Mouse (Mus musculus) lung, embryonic 16.5 days (tissue): ENCODE data around the gene Zmym4. TPM values are rescaled to one million over a fixed set of nuclear protein-coding genes. Genes with fewer than 3 reads are reported as not detected.

Experiments used
- ATAC-seq: fragments of 200-750 bp; cut with Nextera tagmentation; 2 replicates; pipeline ENCODE4 v1.8.0; 2017; ENCODE audit warnings: low read depth, mild to moderate bottlenecking, moderate library complexity
- H3K27ac ChIP-seq: fragments of 300-500 bp; sonication (generic); 2 replicates; pipeline ENCODE4 v1.5.1; 2014; ENCODE audit warnings: mild to moderate bottlenecking, control low read depth, low read length
- H3K27me3 ChIP-seq: fragments of 300-500 bp; sonication (generic); 2 replicates; pipeline ENCODE4 v1.6.1; 2014; ENCODE audit warnings: low read depth, low read length, mixed read lengths; ENCODE audit not compliant: control insufficient read depth, insufficient read depth
- H3K36me3 ChIP-seq: fragments of 300-500 bp; sonication (generic); 2 replicates; pipeline ENCODE4 v1.6.1; 2014; ENCODE audit warnings: low read length; ENCODE audit not compliant: control insufficient read depth, insufficient read depth
- H3K4me1 ChIP-seq: fragments of 300-500 bp; sonication (generic); replicated peaks from 2 replicates; pipeline ENCODE4 v1.6.1; 2014; ENCODE audit warnings: low read length, mixed read lengths; ENCODE audit not compliant: control insufficient read depth, insufficient read depth
- H3K4me2 ChIP-seq: fragments of 300-500 bp; sonication (generic); 2 replicates; pipeline ENCODE4 v1.6.1; 2014; ENCODE audit warnings: low read depth, low read length, control low read depth
- H3K4me3 ChIP-seq: fragments of 300-500 bp; sonication (generic); 2 replicates; pipeline ENCODE4 v1.5.1; 2014; ENCODE audit warnings: mild to moderate bottlenecking, low read length, control low read depth
- H3K9ac ChIP-seq: fragments of 300-500 bp; sonication (generic); 2 replicates; pipeline ENCODE4 v1.6.1; 2014; ENCODE audit warnings: low read length, control low read depth
- H3K9me3 ChIP-seq: fragments of 300-500 bp; sonication (generic); 2 replicates; pipeline ENCODE4 v1.6.1; 2016; ENCODE audit warnings: low read length; ENCODE audit not compliant: control insufficient read depth
- WGBS: fragments of 180-500 bp; shearing (Covaris S2); extraction: QIAGEN DNeasy Blood & Tissue Kit; methylation state at CpG from one replicate; pipeline ENCODE4 v1.1.7; 2014; 5-methylcytosine and 5-hydroxymethylcytosine counted together
- polyA plus RNA-seq: library from polyadenylated mRNA; unstranded; fragments of >200 nt; fragmentation: Nextera tagmentation; extraction: Ambion mirVana; gene quantifications from 2 replicates; pipeline ENCODE4 v1.2.1, GENCODE M21; 2015

Zmym4 gene
- polyA plus RNA-seq, 1 experiment from 2014 or later, result 16.4 TPM

GRCm38 (mm10) chr4:126879560-126880275, 88.2 kb downstream of the Zmym4 start:
- WGBS, result 87% methylated on average over 5 of the region's 5 CpGs
- ATAC-seq, result no peak
- no peaks in the 10 kb centered on the region for H3K9me3 ChIP-seq
- peaks cover 19% of the 10 kb centered on the region for H3K36me3 ChIP-seq
- H3K27me3 ChIP-seq, result no peaks in the 10 kb centered on the region
- no peaks in the 10 kb centered on the region for H3K4me1 ChIP-seq
- no peak overlapping the region for H3K4me3 ChIP-seq
- no peak overlapping the region for H3K9ac ChIP-seq
- no peak overlapping the region for H3K4me2 ChIP-seq
- no peak overlapping the region for H3K27ac ChIP-seq

GRCm38 (mm10) chr4:126872717-126873116, 95.2 kb downstream of the Zmym4 start:
- 52% methylated on average over 7 of the region's 7 CpGs for WGBS
- Histone ChIP-seq H3K27ac (no peak overlapping the region), H3K9ac (no peak overlapping the region), H3K4me3 (no peak overlapping the region), H3K9me3 (no peaks in the 10 kb centered on the region), H3K36me3 (peaks cover 7% of the 10 kb centered on the region; the same call in 1 of the 2 replicates), H3K4me1 (no peaks in the 10 kb centered on the region), H3K27me3 (no peaks in the 10 kb centered on the region), H3K4me2 (no peak overlapping the region)
- ATAC-seq, result 0 out of 2 replicates have a peak, but pooled peaks have one; percentile 23

- 77% methylated on average over 12 of the region's 12 CpGs for WGBS
- H3K36me3 ChIP-seq, result peaks cover 23% of the 10 kb centered on the region
- no peaks in the 10 kb centered on the region for H3K9me3 ChIP-seq
- ATAC-seq, result no peak
- no peak overlapping the region for H3K9ac ChIP-seq
- no peak overlapping the region for H3K27ac ChIP-seq
- no peaks in the 10 kb centered on the region for H3K4me1 ChIP-seq
- H3K4me2 ChIP-seq, result no peak overlapping the region
- H3K4me3 ChIP-seq, result no peak overlapping the region
- H3K27me3 ChIP-seq, result no peaks in the 10 kb centered on the region
Measured at GRCm38 (mm10) chr4:126868699-126869098, 99.2 kb downstream of the Zmym4 start.

- H3K4me2 ChIP-seq, result no peak overlapping the region
Measured at GRCm38 (mm10) chr4:126861514-126862266, 106.2 kb downstream of the Zmym4 start.

GRCm38 (mm10) chr4:126860268-126860986, 107.5 kb downstream of the Zmym4 start:
- Histone ChIP-seq H3K4me1 (no peaks in the 10 kb centered on the region), H3K36me3 (peaks cover 13% of the 10 kb centered on the region), H3K9ac (no peak overlapping the region), H3K27ac (no peak overlapping the region), H3K4me2 (no peak overlapping the region), H3K27me3 (no peaks in the 10 kb centered on the region), H3K4me3 (no peak overlapping the region), H3K9me3 (no peaks in the 10 kb centered on the region)
- 84% methylated on average over 9 of the region's 9 CpGs for WGBS
- no peak for ATAC-seq

More at GRCm38 (mm10) chr4:126861514-126862266, 106.2 kb downstream of the Zmym4 start:
- no peak overlapping the region for H3K9ac ChIP-seq
- no peaks in the 10 kb centered on the region for H3K9me3 ChIP-seq
- H3K4me3 ChIP-seq, result no peak overlapping the region
- no peak overlapping the region for H3K27ac ChIP-seq
- no peak for ATAC-seq
- WGBS, result 73% methylated on average over 11 of the region's 11 CpGs
- H3K27me3 ChIP-seq, result no peaks in the 10 kb centered on the region
- H3K36me3 ChIP-seq, result peaks cover 17% of the 10 kb centered on the region
- no peaks in the 10 kb centered on the region for H3K4me1 ChIP-seq

- ATAC-seq, result no peak
- 47% methylated on average over 11 of the region's 11 CpGs for WGBS
- Histone ChIP-seq H3K27ac (no peak overlapping the region), H3K27me3 (no peaks in the 10 kb centered on the region), H3K4me2 (no peak overlapping the region), H3K9me3 (no peaks in the 10 kb centered on the region), H3K4me3 (no peak overlapping the region), H3K36me3 (peaks cover 6% of the 10 kb centered on the region), H3K9ac (no peak overlapping the region), H3K4me1 (no peaks in the 10 kb centered on the region)
Measured at GRCm38 (mm10) chr4:126852971-126853370, 115.0 kb downstream of the Zmym4 start.

GRCm38 (mm10) chr4:126850778-126851080, 117.2 kb downstream of the Zmym4 start:
- H3K27me3 ChIP-seq, result no peaks in the 10 kb centered on the region
- ATAC-seq, result no peak
- WGBS, result 53% methylated on average over 4 of the region's 4 CpGs
- H3K4me1 ChIP-seq, result no peaks in the 10 kb centered on the region
- peaks cover 15% of the 10 kb centered on the region for H3K36me3 ChIP-seq
- H3K9me3 ChIP-seq, result no peaks in the 10 kb centered on the region
- no peak overlapping the region for H3K9ac ChIP-seq
- H3K4me2 ChIP-seq, result no peak overlapping the region
- no peak overlapping the region for H3K27ac ChIP-seq
- no peak overlapping the region for H3K4me3 ChIP-seq

GRCm38 (mm10) chr4:126850019-126850777, 117.7 kb downstream of the Zmym4 start:
- Histone ChIP-seq H3K9ac (no peak overlapping the region), H3K4me2 (no peak overlapping the region), H3K36me3 (peaks cover 15% of the 10 kb centered on the region), H3K4me1 (no peaks in the 10 kb centered on the region), H3K27me3 (no peaks in the 10 kb centered on the region), H3K9me3 (no peaks in the 10 kb centered on the region), H3K4me3 (no peak overlapping the region), H3K27ac (peak overlapping the region; percentile 52)
- 71% methylated on average over 7 of the region's 7 CpGs for WGBS
- ATAC-seq, result no peak
